ENCODE assay signal across 8 mouse cellular contexts in the genomic region with DNA sequence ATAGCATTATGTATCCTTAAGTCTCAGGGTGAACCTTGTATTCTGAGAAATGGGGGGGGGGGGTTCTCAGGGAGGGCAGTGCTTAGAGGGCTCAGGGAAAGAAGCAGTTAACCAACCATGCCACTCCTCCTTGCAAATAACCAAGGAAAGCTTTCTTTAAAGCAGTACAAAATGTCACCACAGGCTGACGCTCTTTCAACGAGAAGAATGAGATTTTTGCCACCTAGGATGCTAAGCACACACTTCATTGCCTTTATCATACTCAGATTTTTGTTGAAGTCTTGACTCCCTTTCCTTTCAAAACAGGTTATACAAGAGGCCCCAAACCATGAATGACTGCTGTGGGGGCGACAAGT. TPM values are rescaled to one million over a fixed set of nuclear protein-coding genes. Genes with fewer than 3 reads are reported as not detected.
A peak's percentile ranks its signal among the peaks of the same experiment; 100 is the strongest.
DNase-seq lines count a peak whose midpoint lies in the region; ATAC-seq lines count a peak whose summit lies in the region.

No protein-coding gene starts in this region.

- no peaks in the 10 kb centered on the region for H3K27me3 ChIP-seq in kidney, embryonic 14.5 days (ENCODE audit: control insufficient read depth, insufficient read depth, low read length)
- no peaks in the 10 kb centered on the region for H3K27me3 ChIP-seq in embryonic facial prominence, embryonic 12.5 days
- H3K27me3 ChIP-seq in intestine, embryonic 16.5 days (replicated peaks; ENCODE audit: control insufficient read depth, insufficient read depth, low read length) = no peaks in the 10 kb centered on the region
- H3K27me3 ChIP-seq in neural tube, embryonic 11.5 days (ENCODE audit: control insufficient read depth, insufficient read depth, low read length) = peaks cover 9% of the 10 kb centered on the region; the same call in 1 of the 2 replicates

- no peaks in the 10 kb centered on the region for H3K36me3 ChIP-seq in kidney, embryonic 14.5 days (ENCODE audit: control insufficient read depth, insufficient read depth, low read length)
- no peaks in the 10 kb centered on the region for H3K36me3 ChIP-seq in embryonic facial prominence, embryonic 12.5 days
- no peaks in the 10 kb centered on the region for H3K36me3 ChIP-seq in intestine, embryonic 16.5 days (ENCODE audit: control insufficient read depth, insufficient read depth, low read length)
- H3K36me3 ChIP-seq in neural tube, embryonic 11.5 days (ENCODE audit: control insufficient read depth, insufficient read depth, low read length) = no peaks in the 10 kb centered on the region

- DNase-seq in kidney, postnatal 10 days = no peak
- DNase-seq in neural tube, embryonic 11.5 days (ENCODE audit: low spot score) = no peak
- DNase-seq in spleen, postnatal 36 days (ENCODE audit: low spot score in 2 of 2) = no peak
- DNase-seq in cerebellum, adult 9-11 months = no peak
- no peak for DNase-seq in cerebellum, adult 8-10 months

- no peak for ATAC-seq in kidney, embryonic 14.5 days (ENCODE audit: low FRiP score, low TSS enrichment)
- ATAC-seq in embryonic facial prominence, embryonic 12.5 days (ENCODE audit: insufficient number of reproducible peaks, insufficient read depth, low FRiP score, low TSS enrichment) = no peak
- no peak for ATAC-seq in intestine, embryonic 16.5 days
- ATAC-seq in neural tube, embryonic 11.5 days (ENCODE audit: insufficient read depth, low FRiP score, low TSS enrichment) = no peak

- no peak overlapping the region for H3K27ac ChIP-seq in kidney, embryonic 14.5 days (ENCODE audit: low read depth, low read length)
- H3K27ac ChIP-seq in embryonic facial prominence, embryonic 12.5 days = 0 out of 2 replicates have a peak overlapping the region, but pooled peaks have one; percentile 38
- H3K27ac ChIP-seq in intestine, embryonic 16.5 days (ENCODE audit: low read length) = peak overlapping the region; percentile 13; the same call in 1 of the 2 replicates
- no peak overlapping the region for H3K27ac ChIP-seq in neural tube, embryonic 11.5 days (ENCODE audit: low read depth, low read length)

- no peaks in the 10 kb centered on the region for H3K9me3 ChIP-seq in kidney, embryonic 14.5 days (ENCODE audit: control insufficient read depth, low read length)
- no peaks in the 10 kb centered on the region for H3K9me3 ChIP-seq in embryonic facial prominence, embryonic 12.5 days
- no peaks in the 10 kb centered on the region for H3K9me3 ChIP-seq in intestine, embryonic 16.5 days (ENCODE audit: control insufficient read depth, low read length)
- no peaks in the 10 kb centered on the region for H3K9me3 ChIP-seq in neural tube, embryonic 11.5 days (ENCODE audit: control insufficient read depth, low read length)

- peak overlapping the region; percentile 74 for H3K4me3 ChIP-seq in kidney, embryonic 14.5 days (ENCODE audit: low read length)
- peak overlapping the region; percentile 67 for H3K4me3 ChIP-seq in embryonic facial prominence, embryonic 12.5 days
- H3K4me3 ChIP-seq in intestine, embryonic 16.5 days (ENCODE audit: low read length) = peak overlapping the region; percentile 75
- peak overlapping the region; percentile 52 for H3K4me3 ChIP-seq in neural tube, embryonic 11.5 days (ENCODE audit: low read depth, low read length)

- no peaks in the 10 kb centered on the region for H3K4me1 ChIP-seq in kidney, embryonic 14.5 days (ENCODE audit: control insufficient read depth, insufficient read depth, low read length)
- no peaks in the 10 kb centered on the region; the same call in 1 of the 2 replicates for H3K4me1 ChIP-seq in embryonic facial prominence, embryonic 12.5 days
- H3K4me1 ChIP-seq in intestine, embryonic 16.5 days (ENCODE audit: control insufficient read depth, insufficient read depth, low read length) = peaks cover 10% of the 10 kb centered on the region
- H3K4me1 ChIP-seq in neural tube, embryonic 11.5 days (ENCODE audit: control insufficient read depth, insufficient read depth, low read length) = peaks cover 6% of the 10 kb centered on the region; the same call in 1 of the 2 replicates

- WGBS in kidney, embryonic 14.5 days = 1% methylated on average over 3 of the region's 3 CpGs
- WGBS in embryonic facial prominence, embryonic 12.5 days = 1% methylated on average over 3 of the region's 3 CpGs
- WGBS in intestine, embryonic 16.5 days = 8% methylated on average over 3 of the region's 3 CpGs
- 2% methylated on average over 3 of the region's 3 CpGs for WGBS in neural tube, embryonic 11.5 days

- H3K4me2 ChIP-seq in kidney, embryonic 14.5 days (replicated peaks; ENCODE audit: low read depth, low read length) = peak overlapping the region; percentile 88
- H3K4me2 ChIP-seq in embryonic facial prominence, embryonic 12.5 days (replicated peaks) = peak overlapping the region; percentile 75
- H3K4me2 ChIP-seq in intestine, embryonic 16.5 days (ENCODE audit: low read depth, low read length) = peak overlapping the region; percentile 90
- H3K4me2 ChIP-seq in neural tube, embryonic 11.5 days (ENCODE audit: low read depth) = peak overlapping the region; percentile 60

- peak overlapping the region; percentile 73 for H3K9ac ChIP-seq in kidney, embryonic 14.5 days (ENCODE audit: low read depth, low read length)
- peak overlapping the region; percentile 43; the same call in 1 of the 2 replicates for H3K9ac ChIP-seq in embryonic facial prominence, embryonic 12.5 days
- H3K9ac ChIP-seq in intestine, embryonic 16.5 days (ENCODE audit: low read depth, low read length) = peak overlapping the region; percentile 72; the same call in 1 of the 2 replicates
- no peak overlapping the region for H3K9ac ChIP-seq in neural tube, embryonic 11.5 days (ENCODE audit: low read length)

RNA-seq across cellular contexts. Expression of a gene that starts 4.0 kb away (rescaled TPM):
- polyA plus RNA-seq in kidney, embryonic 14.5 days (2014; fragmentation: Nextera tagmentation; extraction: Ambion mirVana) = 101 and 106 TPM in 2 replicates
- 22.0 and 25.6 TPM in 2 replicates for polyA plus RNA-seq in embryonic facial prominence, embryonic 12.5 days (2016; fragmentation: Nextera tagmentation; extraction: Ambion mirVana)
- polyA plus RNA-seq in intestine, embryonic 16.5 days (2015; fragmentation: Nextera tagmentation; extraction: Ambion mirVana) = 13.7 and 16.8 TPM in 2 replicates
- polyA plus RNA-seq in neural tube, embryonic 11.5 days (2014; fragmentation: Nextera tagmentation; extraction: Ambion mirVana) = 26.2 and 29.4 TPM in 2 replicates

Comparison
In these comparisons a context has a peak if more than half of its experiments do, and no peak if none do; other contexts are left out.
1. H3K27ac ChIP-seq: peak in embryonic facial prominence, embryonic 12.5 days (single experiment) and intestine, embryonic 16.5 days (single experiment); none in kidney, embryonic 14.5 days (single experiment) and neural tube, embryonic 11.5 days (single experiment).
2. Peak in every context shown above with its lines, with median percentiles within 50 percentile points of each other: H3K4me2 ChIP-seq and H3K4me3 ChIP-seq.